Mouse (Mus musculus) spleen, adult 2 months (tissue): ENCODE measurements around the gene Olfr1229.

Experiments
- CTCF ChIP-seq: fragments of 200-500 bp; IDR thresholded peaks from 2 replicates; pipeline ENCODE4 v1.5.1; 2011; ENCODE audit warnings: mild to moderate bottlenecking, inconsistent platforms; ENCODE audit not compliant: insufficient read depth, insufficient read length, insufficient replicate concordance; ENCODE audit errors: extremely low read depth
- POLR2A ChIP-seq: fragments of 200-500 bp; IDR thresholded peaks from 2 replicates; pipeline ENCODE4 v1.6.1; 2011; ENCODE audit warnings: low read depth, low read length, inconsistent platforms

- TF ChIP-seq CTCF: no peak
- no peak for TF ChIP-seq POLR2A
Measured at GRCm38 (mm10) chr2:89253962-89254361, 33.9 kb downstream of the Olfr1229 start, which contains the start of gene Olfr1228.
